Mouse (Mus musculus) CH12.LX (cell line): ENCODE data around the gene Trat1. TPM values are rescaled to one million over a fixed set of nuclear protein-coding genes. Genes with fewer than 3 reads are reported as not detected.

Experiments
- DNase-seq: peaks from one replicate; pipeline ENCODE4 v3.0.0-alpha.2; 2013; ENCODE audit errors: extremely low read depth
- H3K27ac ChIP-seq: 2 replicates; pipeline ENCODE4 v1.5.1; 2012; ENCODE audit warnings: low read depth, mild to moderate bottlenecking, control low read depth, moderate library complexity; ENCODE audit not compliant: insufficient read depth
- H3K27me3 ChIP-seq: replicated peaks from 2 replicates; pipeline ENCODE3; 2012; ENCODE audit warnings: inconsistent platforms
- H3K36me3 ChIP-seq, 2 experiments: replicated peaks in 1 of 2; 2 replicates each; pipeline versions ENCODE3 to v1.6.1; 2012; ENCODE audit warnings: inconsistent platforms in 1 of 2, low read length in 1 of 2, mild to moderate bottlenecking in 1 of 2, mixed read lengths in 1 of 2, moderate library complexity in 1 of 2; ENCODE audit not compliant: control insufficient read depth in 1 of 2, insufficient read depth in 1 of 2
- H3K4me1 ChIP-seq, 2 experiments: 2 replicates each; pipeline ENCODE4 v1.6.1; 2012; ENCODE audit warnings: inconsistent platforms in 1 of 2, moderate library complexity in 1 of 2; ENCODE audit not compliant: insufficient read depth in 2 of 2, control insufficient read depth in 1 of 2
- H3K4me2 ChIP-seq: 2 replicates; pipeline ENCODE4 v1.6.1; 2012; ENCODE audit warnings: low read depth, mild to moderate bottlenecking, control low read depth; ENCODE audit not compliant: poor library complexity, insufficient read depth, severe bottlenecking
- H3K4me3 ChIP-seq, 3 experiments: fragments of 150-350 bp in 1 of 3; sonication (generic) in 1 of 3; replicated peaks in 1 of 3; 2 replicates each; pipeline versions ENCODE3 to v1.5.1; 2011 to 2012; ENCODE audit warnings: low read depth in 2 of 3, low read length in 2 of 3, mild to moderate bottlenecking in 2 of 3, moderate library complexity in 2 of 3, control low read depth in 1 of 3, improper control_type of control experiment in 1 of 3, inconsistent platforms in 1 of 3, mixed read lengths in 1 of 3; ENCODE audit not compliant: poor library complexity in 1 of 3
- H3K79me2 ChIP-seq: replicated peaks from 2 replicates; pipeline ENCODE4 v1.6.1; 2012; ENCODE audit warnings: mild to moderate bottlenecking, moderate library complexity; ENCODE audit not compliant: control insufficient read depth, poor library complexity, insufficient read depth, severe bottlenecking; ENCODE audit errors: extremely low read depth
- H3K9ac ChIP-seq: 2 replicates; pipeline ENCODE4 v1.6.1; 2012; ENCODE audit warnings: low read depth, mild to moderate bottlenecking, control low read depth, moderate library complexity; ENCODE audit not compliant: insufficient read depth
- H3K9me3 ChIP-seq: replicated peaks from 2 replicates; pipeline ENCODE3; 2012; ENCODE audit warnings: low read length, inconsistent platforms, mixed read lengths
- BHLHE40 ChIP-seq: IDR thresholded peaks from 2 replicates; pipeline ENCODE4 v1.6.1; 2011; ENCODE audit warnings: mild to moderate bottlenecking, low read depth, low read length, improper control_type of control experiment
- CHD1 ChIP-seq: IDR thresholded peaks from 2 replicates; pipeline ENCODE4 v1.6.1; 2012; ENCODE audit warnings: low read depth, low read length, improper control_type of control experiment, inconsistent platforms
- CHD2 ChIP-seq: IDR thresholded peaks from 2 replicates; pipeline ENCODE4 v1.6.1; 2011; ENCODE audit warnings: low read length, improper control_type of control experiment
- CTCF ChIP-seq, 2 experiments: IDR thresholded peaks in 1 of 2; conservative IDR thresholded peaks in 1 of 2; 2 replicates each; pipeline ENCODE4 v1.5.1; 2011 to 2012; ENCODE audit warnings: low read depth in 2 of 2, low read length in 2 of 2, improper control_type of control experiment in 1 of 2, inconsistent platforms in 1 of 2, mild to moderate bottlenecking in 1 of 2, moderate library complexity in 1 of 2
- E2F4 ChIP-seq: IDR thresholded peaks from 2 replicates; pipeline ENCODE4 v1.6.1; 2011; ENCODE audit warnings: low read depth, low read length, improper control_type of control experiment; ENCODE audit not compliant: insufficient replicate concordance
- ELF1 ChIP-seq: IDR thresholded peaks from 2 replicates; pipeline ENCODE4 v1.6.1; 2014; ENCODE audit warnings: low read depth, mild to moderate bottlenecking, inconsistent platforms, low read length, improper control_type of control experiment
- EP300 ChIP-seq: IDR thresholded peaks from 2 replicates; pipeline ENCODE4 v1.6.1; 2011; ENCODE audit warnings: low read length, improper control_type of control experiment
- ETS1 ChIP-seq: conservative IDR thresholded peaks from 2 replicates; pipeline ENCODE4 v1.6.1; 2012; ENCODE audit warnings: low read depth, mild to moderate bottlenecking, inconsistent platforms, low read length, improper control_type of control experiment, moderate library complexity
- GABPA ChIP-seq: IDR thresholded peaks from 2 replicates; pipeline ENCODE4 v1.6.1; 2012; ENCODE audit warnings: low read depth, low read length, improper control_type of control experiment, inconsistent platforms; ENCODE audit not compliant: insufficient replicate concordance
- IRF4 ChIP-seq: IDR thresholded peaks from 2 replicates; pipeline ENCODE4 v1.6.1; 2014; ENCODE audit warnings: low read depth, mild to moderate bottlenecking, inconsistent platforms, low read length, improper control_type of control experiment
- JUN ChIP-seq: IDR thresholded peaks from 2 replicates; pipeline ENCODE4 v1.6.1; 2011; ENCODE audit warnings: low read depth, mild to moderate bottlenecking, low read length, improper control_type of control experiment, moderate library complexity; ENCODE audit not compliant: insufficient read depth
- JUND ChIP-seq: conservative IDR thresholded peaks from 2 replicates; pipeline ENCODE4 v1.6.1; 2011; ENCODE audit warnings: low read depth, low read length, improper control_type of control experiment
- KAT2A ChIP-seq: IDR thresholded peaks from 2 replicates; pipeline ENCODE4 v1.6.1; 2012; ENCODE audit warnings: low read length, improper control_type of control experiment, inconsistent platforms; ENCODE audit not compliant: insufficient replicate concordance
- MAFK ChIP-seq: IDR thresholded peaks from 2 replicates; pipeline ENCODE4 v1.6.1; 2011; ENCODE audit warnings: low read length, improper control_type of control experiment; ENCODE audit not compliant: insufficient replicate concordance
- MAX ChIP-seq: IDR thresholded peaks from 2 replicates; pipeline ENCODE4 v1.6.1; 2011; ENCODE audit warnings: low read length, improper control_type of control experiment
- MAZ ChIP-seq: IDR thresholded peaks from 2 replicates; pipeline ENCODE4 v1.6.1; 2012; ENCODE audit warnings: low read depth, mild to moderate bottlenecking, inconsistent platforms, low read length, improper control_type of control experiment, moderate library complexity
- MEF2A ChIP-seq: IDR thresholded peaks from 2 replicates; pipeline ENCODE4 v1.6.1; 2014; ENCODE audit warnings: low read depth, mild to moderate bottlenecking, inconsistent platforms, low read length, improper control_type of control experiment, borderline replicate concordance
- MYC ChIP-seq: IDR thresholded peaks from 2 replicates; pipeline ENCODE4 v1.6.1; 2011; ENCODE audit warnings: low read depth, mild to moderate bottlenecking, improper control_type of control experiment, low read length
- NELFE ChIP-seq: IDR thresholded peaks from 2 replicates; pipeline ENCODE4 v1.6.1; 2011; ENCODE audit warnings: low read depth, low read length, improper control_type of control experiment
- NRF1 ChIP-seq: IDR thresholded peaks from 2 replicates; pipeline ENCODE4 v1.6.1; 2014; ENCODE audit warnings: low read depth, mild to moderate bottlenecking, inconsistent platforms, low read length, improper control_type of control experiment, moderate library complexity
- PAX5 ChIP-seq: IDR thresholded peaks from 2 replicates; pipeline ENCODE4 v1.6.1; 2012; ENCODE audit warnings: low read length, inconsistent platforms, mixed read lengths
- POLR2A ChIP-seq: IDR thresholded peaks from 2 replicates; pipeline ENCODE4 v1.6.1; 2011; ENCODE audit warnings: low read depth, mild to moderate bottlenecking, improper control_type of control experiment, low read length
- POLR2AphosphoS2 ChIP-seq: IDR thresholded peaks from 2 replicates; pipeline ENCODE4 v1.6.1; 2011; ENCODE audit warnings: low read depth, low read length, improper control_type of control experiment
- RAD21 ChIP-seq: IDR thresholded peaks from 2 replicates; pipeline ENCODE4 v1.6.1; 2011; ENCODE audit warnings: low read depth, mild to moderate bottlenecking, low read length, improper control_type of control experiment, moderate library complexity
- TCF12 ChIP-seq: IDR thresholded peaks from 2 replicates; pipeline ENCODE4 v1.6.1; 2014; ENCODE audit warnings: low read depth, mild to moderate bottlenecking, inconsistent platforms, low read length, improper control_type of control experiment
- UBTF ChIP-seq: IDR thresholded peaks from 2 replicates; pipeline ENCODE4 v1.6.1; 2012; ENCODE audit warnings: low read depth, mild to moderate bottlenecking, inconsistent platforms, low read length, improper control_type of control experiment, moderate library complexity
- USF1 ChIP-seq: IDR thresholded peaks from 2 replicates; pipeline ENCODE4 v1.6.1; 2014; ENCODE audit warnings: low read depth, mild to moderate bottlenecking, inconsistent platforms, low read length, improper control_type of control experiment
- USF2 ChIP-seq: conservative IDR thresholded peaks from 2 replicates; pipeline ENCODE4 v1.6.1; 2011; ENCODE audit warnings: low read depth, low read length, improper control_type of control experiment
- ZKSCAN1 ChIP-seq: IDR thresholded peaks from 2 replicates; pipeline ENCODE4 v1.6.1; 2012; ENCODE audit warnings: low read depth, inconsistent platforms, low read length, improper control_type of control experiment, borderline replicate concordance
- ZNF384 ChIP-seq: IDR thresholded peaks from 2 replicates; pipeline ENCODE4 v1.6.1; 2012; ENCODE audit warnings: low read depth, low read length, improper control_type of control experiment, inconsistent platforms
- dilution Hi-C: fragments of 300-500 bp; cut with MboI; formaldehyde crosslinking; loops from 2 replicates; pipeline ENCODE4 v1.14.3; 2020; ENCODE audit warnings: low sequenced_read_pairs; ENCODE audit not compliant: extremely low pct_unique_long_range_greater_than_20kb, extremely low pct_ligation_motif_present
- in situ Hi-C: fragments of 300-500 bp; cut with MboI; formaldehyde crosslinking; loops from 3 replicates; pipeline ENCODE4 v1.14.3; 2019; ENCODE audit warnings: low sequenced_read_pairs, low pct_ligation_motif_present, low pct_unique_long_range_greater_than_20kb, mixed read lengths
- polyA plus RNA-seq: library from polyadenylated mRNA; unstranded; fragments of >175 nt; gene quantifications from 2 replicates; pipeline ENCODE4 v1.2.1, GENCODE M21; 2012; ENCODE audit warnings: low read depth; ENCODE audit not compliant: insufficient read length
- total RNA-seq, 2 experiments: library from RNA; depleted of rRNA; stranded (reverse); fragments of 300-350 nt in 1 of 2; fragments of >200 nt in 1 of 2; gene quantifications; 2 replicates each; pipeline ENCODE4 v1.2.3; 2012 to 2014

Trat1 gene
- total and polyA plus RNA-seq, 3 experiments: not detected

DNA sequence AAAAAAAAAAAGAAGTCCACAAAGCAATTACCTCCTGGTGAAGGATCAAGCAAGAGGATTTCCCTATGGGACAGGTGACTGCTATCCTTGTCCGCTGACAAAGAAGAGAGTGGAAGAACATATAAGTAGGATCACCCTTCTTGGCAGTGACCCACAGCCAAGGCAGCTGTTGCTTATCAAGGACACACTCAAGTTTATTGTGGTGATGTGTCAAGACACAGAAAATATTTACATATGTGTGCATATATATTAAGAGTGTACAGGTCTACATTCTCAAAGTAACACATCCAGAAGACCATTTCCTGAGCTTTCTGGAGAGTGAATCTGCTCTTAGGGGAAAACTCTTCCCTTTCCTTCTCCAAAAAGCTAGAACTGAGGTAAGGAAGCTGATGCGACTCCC is 44.9 kb upstream of the Trat1 start, which contains the start of gene Retnlb:
TSS of gene Retnlb (plus strand) at position 162 of the 400 bp plus-strand sequence.
- H3K9me3 ChIP-seq: peaks cover 42% of the 10 kb centered on the region
- H3K27me3 ChIP-seq: no peaks in the 10 kb centered on the region
- TF ChIP-seq GABPA (no peak), RAD21 (no peak), JUN (no peak), USF1 (no peak), NRF1 (no peak), MEF2A (no peak), EP300 (no peak), E2F4 (no peak), PAX5 (no peak), CTCF (conservative IDR thresholded peaks at IDR 0.05 in 1 of 2, IDR thresholded peaks at IDR 0.05 in 1 of 2; ENCODE audit: low read depth in 2 of 2, low read length in 2 of 2) (no peak), CHD2 (no peak), MYC (no peak), ETS1 (no peak), UBTF (no peak), ELF1 (no peak), ZKSCAN1 (no peak), MAX (no peak), KAT2A (no peak), MAFK (no peak), USF2 (no peak)
- dilution Hi-C loops: no loop called here
- no peak within 1 kb of the TSS for H3K9ac ChIP-seq
- H3K4me3 ChIP-seq: no peak within 1 kb of the TSS
- no peaks in the 10 kb centered on the region for H3K4me1 ChIP-seq
- no peak within 1 kb of the TSS for H3K27ac ChIP-seq
- no peaks in the 10 kb centered on the region for H3K36me3 ChIP-seq
- H3K79me2 ChIP-seq: no peaks in the 10 kb centered on the region
- H3K4me2 ChIP-seq: no peak within 1 kb of the TSS
- in situ Hi-C loops: no loop called here
- no peak for DNase-seq

DNA sequence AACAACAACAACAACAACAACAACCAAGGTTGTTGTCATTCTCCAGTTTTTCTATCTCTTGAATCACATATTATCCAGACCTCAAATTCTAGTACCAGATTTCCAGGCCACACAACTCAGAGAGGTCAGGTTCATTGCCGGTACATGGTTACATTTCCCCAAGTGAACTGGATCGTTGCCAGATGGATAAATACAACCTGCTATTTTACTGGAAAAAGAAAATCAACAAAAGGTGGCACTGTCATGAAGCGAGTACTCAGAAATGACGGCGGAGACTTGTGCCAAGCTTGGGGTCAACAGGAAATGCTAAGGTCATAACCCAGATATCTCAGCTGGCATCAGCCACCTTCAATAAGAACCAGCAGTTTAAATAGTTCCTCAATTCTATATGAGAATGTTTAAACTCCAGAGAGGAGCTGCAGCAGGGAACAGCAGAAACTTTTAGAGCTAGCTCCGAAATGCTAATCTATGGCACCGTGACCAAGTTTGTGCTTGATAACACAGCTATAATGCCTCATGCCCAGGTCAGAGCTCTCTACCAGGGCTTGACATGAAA is 40.1 kb upstream of the Trat1 start:
- no peaks in the 10 kb centered on the region for H3K36me3 ChIP-seq
- no peak for TF ChIP-seq POLR2AphosphoS2
- TF ChIP-seq MAFK: no peak
- no peak for TF ChIP-seq TCF12
- TF ChIP-seq KAT2A: no peak
- TF ChIP-seq CHD2: no peak
- TF ChIP-seq IRF4: no peak
- TF ChIP-seq CHD1: no peak
- no peak for TF ChIP-seq POLR2A
- no peak for TF ChIP-seq NRF1
- TF ChIP-seq BHLHE40: no peak
- no peak for TF ChIP-seq MAZ
- TF ChIP-seq ELF1: no peak
- no peak for TF ChIP-seq ZNF384
- TF ChIP-seq NELFE: no peak
- no peak for TF ChIP-seq CTCF (conservative IDR thresholded peaks at IDR 0.05 in 1 of 2, IDR thresholded peaks at IDR 0.05 in 1 of 2; ENCODE audit: low read depth in 2 of 2, low read length in 2 of 2)
- no peak for TF ChIP-seq JUND
- no peak for TF ChIP-seq MYC
- H3K4me3 ChIP-seq: no peak overlapping the region
- no peaks in the 10 kb centered on the region for H3K27me3 ChIP-seq
- no peak overlapping the region for H3K9ac ChIP-seq
- dilution Hi-C loops (no loop called here), in situ Hi-C loops (no loop called here)
- DNase-seq: no peak
- no peak overlapping the region for H3K4me2 ChIP-seq
- H3K27ac ChIP-seq: no peak overlapping the region
- no peaks in the 10 kb centered on the region for H3K79me2 ChIP-seq
- H3K4me1 ChIP-seq: no peaks in the 10 kb centered on the region
- peaks cover 33% of the 10 kb centered on the region for H3K9me3 ChIP-seq
